Mouse (Mus musculus) erythroblast, embryonic 14.5 days (primary cell): ENCODE results near the gene Grpel1. TPM values are rescaled to one million over a fixed set of nuclear protein-coding genes. Genes with fewer than 3 reads are reported as not detected.

Experiments used
- H3K27me3 ChIP-seq: 2 replicates; pipeline ENCODE4 v1.6.1; 2012; ENCODE audit warnings: inconsistent platforms; ENCODE audit not compliant: control insufficient read depth
- H3K36me3 ChIP-seq: 2 replicates; pipeline ENCODE4 v1.6.1; 2012; ENCODE audit warnings: mild to moderate bottlenecking, inconsistent platforms; ENCODE audit not compliant: control insufficient read depth
- H3K4me1 ChIP-seq: 2 replicates; pipeline ENCODE4 v1.6.1; 2012; ENCODE audit warnings: inconsistent platforms; ENCODE audit not compliant: control insufficient read depth
- H3K4me3 ChIP-seq: replicated peaks from 2 replicates; pipeline ENCODE3; 2012; ENCODE audit warnings: moderate library complexity, mild to moderate bottlenecking, inconsistent platforms
- H3K9me3 ChIP-seq: 2 replicates; pipeline ENCODE4 v1.6.1; 2012; ENCODE audit warnings: low read length, inconsistent platforms, mixed read lengths; ENCODE audit not compliant: control insufficient read depth
- GATA1 ChIP-seq: IDR thresholded peaks from 2 replicates; pipeline ENCODE4 v1.6.1; 2012; ENCODE audit warnings: low read length, inconsistent platforms, mixed read lengths
- TAL1 ChIP-seq: IDR thresholded peaks from 3 replicates; pipeline ENCODE4 v1.6.1; 2012; ENCODE audit warnings: low read length, inconsistent platforms, mixed read lengths
- polyA plus RNA-seq: library from polyadenylated mRNA; stranded (reverse); fragments of >175 nt; gene quantifications from 2 replicates; pipeline ENCODE4 v1.2.3, GENCODE M21; 2012

Grpel1 gene
- polyA plus RNA-seq, 1 experiment, result 1.6 TPM

DNA sequence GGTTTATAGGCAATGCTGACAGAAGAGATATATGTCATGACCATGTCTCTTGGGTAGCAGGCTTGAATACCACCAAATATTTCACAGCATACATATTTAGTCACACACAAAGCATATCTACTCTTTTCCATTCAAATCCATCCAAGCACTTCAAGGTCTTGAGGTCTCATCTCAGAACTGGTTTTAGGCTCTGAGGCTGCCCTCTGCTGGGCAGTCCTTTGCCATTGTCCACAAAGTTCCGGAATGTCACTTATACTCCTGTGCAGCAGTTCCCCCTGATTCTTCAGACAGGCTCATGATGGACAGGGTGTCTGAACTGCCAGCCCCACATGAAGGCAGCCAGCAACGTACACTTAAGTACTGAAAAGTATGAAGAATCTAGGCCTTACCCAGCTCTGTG is 24.4 kb downstream of the Grpel1 start:
- H3K36me3 ChIP-seq, result peaks cover 22% of the 10 kb centered on the region
- H3K27me3 ChIP-seq, result peaks cover 33% of the 10 kb centered on the region
- TF ChIP-seq TAL1 (no peak), GATA1 (no peak)
- no peak overlapping the region for H3K4me3 ChIP-seq
- H3K9me3 ChIP-seq, result no peaks in the 10 kb centered on the region; the same call in 1 of the 2 replicates
- H3K4me1 ChIP-seq, result peaks cover 13% of the 10 kb centered on the region

DNA sequence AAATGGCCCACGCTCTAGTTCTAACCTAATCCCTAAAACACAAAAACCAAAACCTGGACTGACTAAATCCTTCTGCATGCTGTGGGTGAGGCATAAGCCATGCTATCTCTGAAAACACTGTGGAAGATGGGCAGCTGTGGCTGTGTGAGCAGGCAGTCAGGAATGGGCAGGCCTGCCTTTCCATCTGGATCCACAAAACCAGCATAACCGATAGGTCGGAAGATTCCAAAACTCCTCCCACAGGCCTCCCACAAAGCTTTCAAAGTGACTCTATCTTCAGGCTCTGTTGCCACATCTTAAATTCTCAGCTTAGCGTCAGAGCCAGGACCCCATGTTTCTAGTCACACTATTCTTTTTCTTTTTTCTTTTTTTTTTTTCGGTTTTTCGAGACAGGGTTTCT is 29.1 kb downstream of the Grpel1 start:
- no peak for TF ChIP-seq GATA1
- TF ChIP-seq TAL1, result no peak
- Histone ChIP-seq H3K27me3 (no peaks in the 10 kb centered on the region), H3K4me3 (no peak overlapping the region), H3K4me1 (no peaks in the 10 kb centered on the region), H3K9me3 (no peaks in the 10 kb centered on the region; the same call in 1 of the 2 replicates), H3K36me3 (peaks cover 45% of the 10 kb centered on the region)

DNA sequence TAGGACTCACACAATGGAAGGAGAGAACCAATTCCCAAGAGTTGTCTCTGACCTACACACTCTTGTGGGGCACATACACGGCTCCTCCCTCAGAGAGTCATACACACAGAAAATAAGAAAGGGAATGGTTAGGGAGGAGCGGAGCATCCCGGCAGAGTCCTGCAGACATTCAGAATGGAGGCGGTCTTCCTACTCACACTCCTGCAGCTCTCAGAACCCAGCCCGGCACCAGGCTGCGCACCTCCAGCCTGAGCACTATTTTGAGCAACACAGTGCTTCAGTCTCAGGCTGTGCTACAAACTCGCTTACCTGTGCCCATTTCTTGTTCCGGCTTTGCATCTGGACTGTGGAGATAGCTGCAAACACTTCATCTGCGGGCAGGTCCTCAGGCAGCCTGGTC is 29.9 kb downstream of the Grpel1 start:
- H3K4me1 ChIP-seq, result no peaks in the 10 kb centered on the region
- no peak overlapping the region for H3K4me3 ChIP-seq
- no peaks in the 10 kb centered on the region for H3K27me3 ChIP-seq
- H3K36me3 ChIP-seq, result peaks cover 46% of the 10 kb centered on the region
- no peaks in the 10 kb centered on the region; the same call in 1 of the 2 replicates for H3K9me3 ChIP-seq
- TF ChIP-seq TAL1, result no peak
- no peak for TF ChIP-seq GATA1

DNA sequence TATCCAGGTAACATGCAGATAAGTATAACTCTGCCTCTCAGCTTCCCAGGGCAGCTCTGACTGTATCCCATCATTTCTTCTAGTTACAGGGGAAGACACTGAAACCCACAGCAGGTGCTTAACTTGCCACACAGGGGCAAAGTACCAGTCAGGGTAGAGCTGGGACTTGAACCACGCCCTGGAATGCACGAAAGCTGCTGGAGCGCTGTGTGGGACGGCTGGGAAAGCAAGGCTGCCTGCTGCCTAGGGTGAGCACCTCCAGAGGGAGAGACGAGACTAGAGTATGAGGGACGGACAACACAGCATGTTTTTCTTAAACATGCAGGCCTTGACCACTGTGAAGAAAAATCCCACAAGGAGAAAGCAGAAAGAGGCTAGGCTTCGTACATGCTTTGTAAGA is 40.4 kb downstream of the Grpel1 start:
- no peak for TF ChIP-seq GATA1
- no peak for TF ChIP-seq TAL1
- Histone ChIP-seq H3K4me1 (no peaks in the 10 kb centered on the region), H3K36me3 (peaks cover 67% of the 10 kb centered on the region)

DNA sequence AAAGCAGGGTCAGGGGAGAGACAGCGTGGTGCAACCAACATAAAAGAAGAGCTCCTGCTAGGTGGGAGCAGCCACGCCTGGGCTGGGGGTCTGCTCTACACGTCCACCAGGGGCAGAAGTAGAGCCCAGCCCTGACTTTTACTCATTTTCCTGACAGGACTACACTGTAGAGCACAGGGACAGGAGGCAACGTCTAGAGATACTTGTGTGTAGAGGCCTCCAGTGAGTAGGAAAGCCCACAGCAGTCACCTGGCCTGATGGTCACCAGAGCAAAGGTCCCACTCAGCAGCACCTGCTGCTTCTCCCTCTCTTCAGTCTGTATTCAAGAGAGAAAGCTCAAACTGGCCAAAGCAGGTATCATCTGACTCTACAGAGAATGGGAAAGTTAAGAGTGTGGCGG is 40.8 kb downstream of the Grpel1 start:
- Histone ChIP-seq H3K4me3 (no peak overlapping the region), H3K36me3 (peaks cover 67% of the 10 kb centered on the region), H3K9me3 (no peaks in the 10 kb centered on the region), H3K27me3 (no peaks in the 10 kb centered on the region), H3K4me1 (no peaks in the 10 kb centered on the region)
- TF ChIP-seq TAL1, result no peak
- no peak for TF ChIP-seq GATA1

More for the DNA sequence above, 40.4 kb downstream of the Grpel1 start:
- Histone ChIP-seq H3K9me3 (no peaks in the 10 kb centered on the region), H3K4me3 (no peak overlapping the region), H3K27me3 (no peaks in the 10 kb centered on the region)

DNA sequence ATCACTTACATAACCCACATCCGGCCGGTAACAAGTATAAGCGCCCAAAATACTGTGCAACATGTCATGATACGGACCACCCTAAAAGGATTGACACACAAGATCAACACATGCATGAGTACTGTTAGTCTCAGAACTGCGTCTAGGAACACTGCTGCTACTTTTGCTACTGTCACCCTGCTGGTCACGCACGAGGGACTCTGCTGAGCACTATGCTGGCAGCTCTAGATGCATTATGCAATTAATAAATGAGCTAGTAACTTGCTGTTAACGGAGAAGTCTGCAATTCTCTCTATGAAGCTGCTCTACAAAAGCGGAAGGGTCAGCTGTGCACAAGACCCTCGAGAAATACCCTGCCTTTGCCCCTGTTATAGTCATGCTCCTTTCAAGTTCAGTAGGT is 43.6 kb downstream of the Grpel1 start:
- Histone ChIP-seq H3K27me3 (no peaks in the 10 kb centered on the region), H3K4me1 (no peaks in the 10 kb centered on the region), H3K4me3 (no peak overlapping the region), H3K9me3 (no peaks in the 10 kb centered on the region), H3K36me3 (peaks cover 76% of the 10 kb centered on the region)
- TF ChIP-seq TAL1, result no peak
- TF ChIP-seq GATA1, result no peak

DNA sequence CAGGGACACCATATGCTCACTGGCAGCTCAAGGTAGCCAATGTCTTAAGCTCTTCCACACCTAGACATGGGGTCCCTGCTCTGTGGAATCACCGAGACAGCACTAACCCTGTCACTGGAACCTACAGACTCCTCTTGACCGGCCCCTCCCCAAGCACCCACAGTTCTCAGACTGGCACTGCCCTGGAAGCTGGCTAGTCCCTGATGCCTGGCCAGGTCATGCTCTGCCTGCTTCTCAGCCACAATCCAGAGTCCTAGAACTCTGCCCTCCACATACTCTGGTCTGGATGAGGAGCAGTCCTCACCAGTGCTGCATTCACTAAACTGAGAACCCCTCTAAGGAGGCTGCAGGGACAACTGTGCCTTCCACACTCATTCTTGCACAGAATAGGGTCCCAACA is 46.2 kb downstream of the Grpel1 start:
- Histone ChIP-seq H3K4me3 (no peak overlapping the region), H3K36me3 (peaks cover 74% of the 10 kb centered on the region), H3K4me1 (no peaks in the 10 kb centered on the region), H3K27me3 (no peaks in the 10 kb centered on the region), H3K9me3 (no peaks in the 10 kb centered on the region)
- TF ChIP-seq TAL1, result no peak
- TF ChIP-seq GATA1, result no peak

DNA sequence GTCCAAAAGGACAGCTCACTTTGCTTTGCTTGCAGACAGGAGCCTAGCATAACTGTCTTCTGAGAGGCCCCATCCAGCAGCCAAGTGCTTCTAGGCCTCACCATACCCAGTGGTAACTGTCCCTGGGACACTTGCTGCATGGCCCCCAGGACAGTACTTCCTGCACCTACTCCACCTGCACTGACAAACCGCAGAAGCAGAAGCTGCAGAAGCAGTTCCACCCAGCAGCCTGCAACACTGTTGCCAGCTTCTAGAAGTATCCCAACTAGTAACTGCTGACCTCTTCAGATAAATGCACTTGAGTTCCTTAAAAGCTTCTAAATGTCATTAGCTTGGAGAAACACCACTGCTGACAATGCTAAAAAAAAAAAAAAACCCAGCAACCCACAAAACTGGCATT is 50.3 kb downstream of the Grpel1 start:
- Histone ChIP-seq H3K27me3 (no peaks in the 10 kb centered on the region), H3K4me3 (no peak overlapping the region), H3K4me1 (no peaks in the 10 kb centered on the region), H3K9me3 (no peaks in the 10 kb centered on the region), H3K36me3 (peaks cover 82% of the 10 kb centered on the region)
- TF ChIP-seq TAL1, result no peak
- no peak for TF ChIP-seq GATA1

DNA sequence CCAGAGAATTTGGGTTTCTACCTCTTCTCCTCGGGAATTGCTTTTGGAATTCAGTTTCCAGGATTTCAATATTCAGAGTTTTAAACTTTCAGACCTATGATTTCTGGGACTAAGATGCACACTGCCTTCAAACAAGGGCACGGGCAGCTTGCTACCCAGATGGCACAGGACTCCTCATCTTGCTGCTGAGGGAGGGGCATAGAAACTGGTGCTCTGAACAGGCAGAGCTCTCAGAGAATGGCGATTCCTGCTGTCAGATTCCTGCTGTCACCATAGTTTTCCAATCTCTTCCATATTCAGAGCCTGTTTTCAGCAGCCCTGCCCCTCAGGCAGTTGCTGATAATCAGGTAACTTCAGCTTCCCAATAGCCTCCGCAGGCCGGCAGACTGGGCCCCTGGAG is 50.8 kb downstream of the Grpel1 start:
- no peak overlapping the region for H3K4me3 ChIP-seq
- no peaks in the 10 kb centered on the region for H3K4me1 ChIP-seq
- no peaks in the 10 kb centered on the region; the same call in 1 of the 2 replicates for H3K9me3 ChIP-seq
- H3K27me3 ChIP-seq, result no peaks in the 10 kb centered on the region
- no peak for TF ChIP-seq GATA1
- no peak for TF ChIP-seq TAL1
- H3K36me3 ChIP-seq, result peaks cover 82% of the 10 kb centered on the region

DNA sequence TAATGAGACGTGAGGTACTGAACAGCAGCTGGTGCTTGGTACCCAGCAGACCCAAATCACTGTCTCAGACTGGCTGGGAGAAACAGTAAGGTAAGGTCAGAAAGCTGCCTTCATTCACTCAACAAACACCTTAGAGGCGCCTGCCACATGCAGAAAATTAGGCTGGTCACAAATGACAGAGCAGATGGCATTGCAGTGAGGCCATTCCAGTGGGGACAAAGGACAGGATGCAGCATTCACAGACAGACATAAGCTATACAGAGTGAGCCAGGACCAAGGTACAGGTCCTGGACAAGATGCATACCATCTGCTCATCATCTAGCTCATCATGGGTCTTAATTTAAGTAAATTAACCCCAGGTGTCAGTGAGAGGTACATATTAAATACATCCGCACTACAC is 52.8 kb downstream of the Grpel1 start:
- H3K4me3 ChIP-seq, result no peak overlapping the region
- TF ChIP-seq GATA1, result no peak
- no peak for TF ChIP-seq TAL1
- H3K36me3 ChIP-seq, result peaks cover 80% of the 10 kb centered on the region
- H3K27me3 ChIP-seq, result no peaks in the 10 kb centered on the region
- H3K4me1 ChIP-seq, result no peaks in the 10 kb centered on the region
- H3K9me3 ChIP-seq, result no peaks in the 10 kb centered on the region; the same call in 1 of the 2 replicates
